Mouse (Mus musculus): Measurements from ENCODE around the gene Tbc1d25.

Gene Tbc1d25

GRCm38 (mm10) chrX:8175504-8176385, at the start of gene Tbc1d25:
Tbc1d25 (minus strand) TSS chrX:8176181.
- peak; percentile 85 to 90 for DNase-seq

- no peak for DNase-seq
These were observed 47.5 kb upstream of the Tbc1d25 start for GRCm38 (mm10) chrX:8223473-8223872.

DNA sequence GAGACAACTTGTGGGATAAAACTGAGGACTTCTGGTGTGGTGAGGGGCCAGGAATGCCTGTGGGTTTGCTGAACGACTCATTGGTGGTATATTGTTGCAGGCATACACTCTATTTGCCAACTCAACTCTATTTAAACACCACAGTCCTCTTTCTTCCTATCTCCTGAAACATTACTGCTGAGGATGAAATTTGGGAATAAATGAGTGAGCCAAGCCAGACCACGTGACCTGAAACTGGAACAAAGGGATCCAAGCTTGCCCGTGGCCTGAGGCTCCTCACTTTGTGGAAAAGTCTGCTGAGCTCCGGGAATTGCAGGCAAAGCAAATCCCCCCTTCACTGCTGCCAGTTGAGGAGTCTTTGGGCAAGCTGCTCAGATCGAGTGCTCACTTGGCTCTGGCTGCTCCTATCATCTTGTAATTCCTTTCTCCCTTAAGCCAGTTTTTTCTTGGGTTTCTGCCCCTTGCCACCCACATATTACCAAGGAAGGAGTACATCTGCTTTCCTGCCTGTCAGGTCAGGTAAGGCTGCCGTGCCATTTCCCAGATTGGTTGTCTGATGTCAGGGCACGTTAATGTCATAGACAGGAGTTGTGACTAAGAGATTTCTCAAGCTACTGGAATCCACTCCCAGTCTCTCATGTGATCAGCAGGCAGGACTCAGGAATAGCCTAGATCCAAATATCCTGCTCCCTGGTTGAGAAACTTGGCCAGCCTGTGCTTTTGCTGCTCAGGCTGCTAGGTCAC, 46.9 kb upstream of the Tbc1d25 start:
- DNase-seq = peak in 1 of 2 experiments; percentile 21

DNA sequence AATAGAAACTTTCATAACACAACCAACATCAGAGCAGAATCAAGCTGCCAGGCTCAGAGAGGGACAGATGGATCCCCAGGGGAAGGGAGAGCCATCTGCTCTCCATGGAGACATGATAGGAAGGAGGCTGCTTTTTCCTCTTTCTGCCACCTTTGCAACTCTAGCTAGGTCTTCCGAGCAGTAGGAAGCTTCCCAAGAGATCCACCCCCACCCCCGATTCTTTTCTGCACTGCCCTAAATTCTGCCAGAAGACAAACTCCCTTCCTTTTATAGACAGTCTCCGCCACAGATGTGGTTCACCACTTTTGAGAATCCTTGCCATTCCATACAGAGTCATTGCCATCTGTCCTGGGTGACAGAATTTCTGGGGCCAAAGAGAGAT, 46.3 kb upstream of the Tbc1d25 start:
- DNase-seq = no peak

DNA sequence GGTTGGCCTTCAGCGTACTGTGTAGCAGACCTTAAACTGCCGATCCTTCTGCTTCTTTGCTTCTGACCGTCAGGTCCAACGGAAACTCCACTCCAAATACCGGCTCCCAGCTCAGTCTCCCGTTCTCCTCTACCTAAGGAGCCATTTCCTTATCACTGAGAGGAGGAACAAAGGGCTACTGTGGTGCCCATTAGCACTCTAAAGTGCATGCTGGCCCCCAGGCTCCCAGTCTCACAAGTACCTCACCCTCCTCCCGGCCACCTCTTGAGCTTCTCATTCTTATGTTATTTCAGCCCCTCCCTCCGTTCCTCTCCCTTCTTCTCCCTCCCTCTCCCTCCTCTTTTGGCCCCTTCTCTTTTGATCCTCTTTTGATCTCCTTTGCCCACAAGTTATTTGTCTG, 43.7 kb upstream of the Tbc1d25 start:
- DNase-seq = no peak

DNA sequence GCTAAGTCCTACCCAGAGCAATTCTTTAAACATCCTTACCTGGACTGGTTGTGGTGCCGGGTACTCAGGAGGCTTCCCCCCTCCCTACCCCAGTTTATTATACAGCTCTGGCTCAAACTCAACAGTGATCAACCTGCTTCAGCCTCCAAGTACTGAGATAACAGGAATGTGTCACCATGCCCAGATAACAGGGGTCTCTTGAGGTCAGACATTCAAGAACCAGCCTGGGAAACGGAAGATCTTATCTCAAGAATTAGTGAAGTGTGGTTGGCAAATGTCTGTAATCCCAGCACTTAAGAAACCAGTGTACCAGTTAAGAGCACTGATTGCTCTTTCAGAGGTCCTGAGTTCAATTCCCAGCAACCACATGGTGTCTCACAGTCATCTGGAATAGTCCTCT, 42.1 kb upstream of the Tbc1d25 start:
- no peak for DNase-seq

DNA sequence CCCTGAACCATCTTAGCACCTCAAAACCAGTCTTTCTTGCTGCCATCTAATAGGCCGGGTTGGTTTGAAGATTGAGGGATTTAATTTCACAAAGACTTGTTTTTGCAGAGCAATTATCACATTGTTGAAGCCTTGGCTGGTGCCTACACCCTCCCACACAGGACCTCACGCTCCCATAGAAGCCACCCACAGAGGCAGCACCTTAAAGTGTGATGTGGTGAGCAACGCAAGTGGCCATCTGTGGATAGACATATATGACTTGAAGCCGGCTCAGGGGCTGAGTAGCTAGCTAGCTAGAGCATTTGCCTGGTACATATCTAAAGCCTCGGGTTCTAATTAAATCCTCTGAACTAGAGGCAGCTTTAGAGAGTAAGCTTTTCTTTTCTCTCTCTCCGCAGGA, 41.4 kb upstream of the Tbc1d25 start:
- no peak for DNase-seq

- no peak for DNase-seq
These were observed 35.7 kb upstream of the Tbc1d25 start for GRCm38 (mm10) chrX:8211490-8212207.

- no peak for DNase-seq
These were observed 33.7 kb upstream of the Tbc1d25 start for GRCm38 (mm10) chrX:8209720-8210119.

GRCm38 (mm10) chrX:8207224-8207623, 31.2 kb upstream of the Tbc1d25 start:
- no peak for DNase-seq

DNA sequence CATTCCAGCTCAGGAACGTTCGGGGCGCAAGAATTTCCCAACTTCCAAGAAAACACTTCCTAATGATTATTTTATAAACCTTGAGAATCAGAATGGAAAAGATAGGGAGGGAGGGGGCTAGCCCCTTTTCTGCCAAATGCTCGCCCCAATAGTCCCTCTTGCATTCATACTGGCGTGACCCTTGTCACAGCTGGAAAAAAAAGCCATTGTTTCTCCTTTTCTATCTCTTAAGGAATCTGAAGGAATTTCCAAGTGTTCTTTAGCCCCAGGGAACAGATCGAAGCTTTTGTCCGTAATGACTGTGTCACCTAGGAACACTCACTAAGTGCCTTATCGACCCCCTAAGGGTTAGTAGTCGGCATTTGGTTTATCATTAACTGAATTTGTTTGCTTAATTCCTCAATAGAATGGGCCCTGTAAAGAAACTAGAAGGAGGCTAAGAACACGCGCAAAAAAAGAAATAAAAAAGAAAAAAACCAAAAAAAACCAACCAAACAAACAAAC, 30.8 kb upstream of the Tbc1d25 start:
- no peak for DNase-seq

- peak; percentile 83 to 89 for DNase-seq
These were observed 30.2 kb upstream of the Tbc1d25 start, which contains the start of gene Porcn for GRCm38 (mm10) chrX:8206015-8206693. Porcn (minus strand) TSS chrX:8206525.

DNA sequence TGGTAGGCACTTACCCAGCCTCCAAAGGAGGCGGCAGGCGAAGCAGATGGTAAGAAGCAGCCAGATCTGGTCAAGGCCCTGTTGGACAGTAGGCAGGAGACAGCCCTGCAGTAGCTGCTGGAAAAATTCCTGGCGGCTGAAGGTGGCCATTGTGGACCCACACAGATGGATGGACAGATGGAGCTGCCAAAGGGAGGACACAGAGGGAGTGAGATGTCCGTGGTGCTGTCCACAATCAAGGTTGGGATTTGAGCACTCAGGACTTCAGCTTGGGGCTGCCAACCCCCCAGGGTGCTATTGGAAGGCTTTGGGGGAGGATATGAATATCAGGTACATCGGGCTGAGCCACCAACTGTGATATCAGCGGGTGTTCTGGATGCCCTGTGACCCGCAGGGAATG, 29.6 kb upstream of the Tbc1d25 start:
- DNase-seq = no peak

DNA sequence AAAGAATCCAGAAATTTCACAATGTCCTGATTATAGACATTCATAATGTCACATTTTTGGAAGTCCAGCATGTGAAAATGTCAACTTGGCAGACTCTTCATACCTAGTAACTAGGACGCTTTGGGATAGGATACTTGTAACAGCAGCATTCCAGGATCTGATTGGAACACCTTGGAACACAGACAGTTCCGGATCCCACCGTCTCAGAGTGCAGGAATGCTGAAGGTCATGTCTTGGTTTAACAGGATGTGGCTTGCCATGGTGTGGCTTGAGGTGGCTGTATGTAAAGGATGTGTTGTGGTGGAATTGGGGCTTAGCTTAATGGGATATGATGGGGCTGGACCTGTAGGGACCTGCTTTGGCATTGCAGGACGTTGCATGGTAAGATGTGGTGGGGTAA, 29.1 kb upstream of the Tbc1d25 start:
- no peak for DNase-seq

- no peak for DNase-seq
These were observed 28.1 kb upstream of the Tbc1d25 start for GRCm38 (mm10) chrX:8204076-8204475.

GRCm38 (mm10) chrX:8203105-8203504, 27.1 kb upstream of the Tbc1d25 start:
- no peak for DNase-seq

GRCm38 (mm10) chrX:8193419-8193723, 17.4 kb upstream of the Tbc1d25 start, which contains the start of gene Ebp:
Ebp (minus strand) TSS chrX:8193512.
- no peak for DNase-seq

GRCm38 (mm10) chrX:8192640-8193418, 16.8 kb upstream of the Tbc1d25 start:
- peak; percentile 83 to 86 for DNase-seq

- no peak for DNase-seq
These were observed 16.2 kb upstream of the Tbc1d25 start for GRCm38 (mm10) chrX:8192126-8192639.

GRCm38 (mm10) chrX:8182871-8183540, 7.0 kb upstream of the Tbc1d25 start:
- no peak for DNase-seq

GRCm38 (mm10) chrX:8179646-8180045, 3.7 kb upstream of the Tbc1d25 start:
- no peak for DNase-seq

Measured in lung, postnatal 4 days (tissue).